Mouse (Mus musculus) erythroblast, embryonic 14.5 days (primary cell): Measurements from ENCODE around the gene Pgpep1l. TPM values are rescaled to one million over a fixed set of nuclear protein-coding genes. Genes with fewer than 3 reads are reported as not detected.

ENCODE experiments used
- H3K27me3 ChIP-seq: 2 replicates; pipeline ENCODE4 v1.6.1; 2012; ENCODE audit warnings: inconsistent platforms; ENCODE audit not compliant: control insufficient read depth
- H3K36me3 ChIP-seq: 2 replicates; pipeline ENCODE4 v1.6.1; 2012; ENCODE audit warnings: mild to moderate bottlenecking, inconsistent platforms; ENCODE audit not compliant: control insufficient read depth
- H3K4me1 ChIP-seq: 2 replicates; pipeline ENCODE4 v1.6.1; 2012; ENCODE audit warnings: inconsistent platforms; ENCODE audit not compliant: control insufficient read depth
- H3K4me3 ChIP-seq: replicated peaks from 2 replicates; pipeline ENCODE3; 2012; ENCODE audit warnings: moderate library complexity, mild to moderate bottlenecking, inconsistent platforms
- H3K9me3 ChIP-seq: 2 replicates; pipeline ENCODE4 v1.6.1; 2012; ENCODE audit warnings: low read length, inconsistent platforms, mixed read lengths; ENCODE audit not compliant: control insufficient read depth
- GATA1 ChIP-seq: IDR thresholded peaks from 2 replicates; pipeline ENCODE4 v1.6.1; 2012; ENCODE audit warnings: low read length, inconsistent platforms, mixed read lengths
- TAL1 ChIP-seq: IDR thresholded peaks from 3 replicates; pipeline ENCODE4 v1.6.1; 2012; ENCODE audit warnings: low read length, inconsistent platforms, mixed read lengths
- polyA plus RNA-seq: library from polyadenylated mRNA; stranded (reverse); fragments of >175 nt; gene quantifications from 2 replicates; pipeline ENCODE4 v1.2.3, GENCODE M21; 2012

The Pgpep1l gene
- polyA plus RNA-seq, 1 experiment, result not detected

GRCm38 (mm10) chr7:68266691-68267090 is 2.7 kb upstream of the Pgpep1l start:
- Histone ChIP-seq H3K9me3 (no peaks in the 10 kb centered on the region), H3K36me3 (no peaks in the 10 kb centered on the region), H3K4me3 (no peak overlapping the region), H3K4me1 (no peaks in the 10 kb centered on the region), H3K27me3 (peaks cover 25% of the 10 kb centered on the region)
- no peak for TF ChIP-seq GATA1
- TF ChIP-seq TAL1, result no peak

GRCm38 (mm10) chr7:68265391-68265790 is 1.4 kb upstream of the Pgpep1l start:
- Histone ChIP-seq H3K9me3 (no peaks in the 10 kb centered on the region), H3K27me3 (peaks cover 25% of the 10 kb centered on the region), H3K4me1 (no peaks in the 10 kb centered on the region), H3K4me3 (no peak overlapping the region), H3K36me3 (no peaks in the 10 kb centered on the region)
- no peak for TF ChIP-seq GATA1
- TF ChIP-seq TAL1, result no peak

GRCm38 (mm10) chr7:68264531-68264930 is 498 bp upstream of the Pgpep1l start:
- no peak for TF ChIP-seq TAL1
- TF ChIP-seq GATA1, result no peak
- no peaks in the 10 kb centered on the region for H3K36me3 ChIP-seq
- H3K4me1 ChIP-seq, result no peaks in the 10 kb centered on the region
- H3K4me3 ChIP-seq, result no peak overlapping the region
- no peaks in the 10 kb centered on the region for H3K9me3 ChIP-seq
- peaks cover 25% of the 10 kb centered on the region for H3K27me3 ChIP-seq

DNA sequence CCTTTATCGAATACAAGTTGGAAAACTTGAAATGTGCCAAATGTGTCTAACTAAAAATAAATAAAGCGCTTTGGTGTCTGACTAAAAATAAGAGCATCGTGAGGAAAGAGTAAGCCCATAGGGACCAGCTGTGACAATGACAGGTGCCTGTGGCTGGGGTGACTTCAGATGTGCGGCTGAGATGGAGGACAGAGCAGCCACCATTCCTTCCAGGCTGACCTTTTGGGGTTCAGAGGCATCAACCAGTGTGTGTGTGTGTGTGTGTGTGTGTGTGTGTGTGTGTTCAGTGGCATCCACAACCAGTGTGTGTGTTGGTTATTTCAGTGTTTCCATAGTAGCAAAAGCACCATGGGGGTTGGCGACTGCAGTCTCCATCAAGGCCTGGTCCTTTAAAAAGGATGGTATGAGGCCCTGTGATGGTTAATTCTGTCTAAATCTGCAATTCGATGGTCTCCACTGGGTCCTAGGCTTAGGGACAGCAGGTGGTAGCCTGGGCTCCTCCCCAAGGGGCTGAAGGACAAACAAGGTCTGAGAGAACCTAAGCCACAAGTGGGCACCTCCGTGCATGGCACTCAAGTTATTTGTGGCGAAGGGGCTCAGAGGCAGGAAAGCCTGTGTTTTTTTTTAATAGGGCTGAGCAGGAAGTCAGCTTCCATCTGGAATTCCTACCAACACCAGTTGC is 546 bp downstream of the Pgpep1l start:
- peaks cover 25% of the 10 kb centered on the region for H3K27me3 ChIP-seq
- H3K4me3 ChIP-seq, result no peak overlapping the region
- no peaks in the 10 kb centered on the region for H3K4me1 ChIP-seq
- H3K9me3 ChIP-seq, result no peaks in the 10 kb centered on the region
- no peak for TF ChIP-seq TAL1
- H3K36me3 ChIP-seq, result no peaks in the 10 kb centered on the region

DNA sequence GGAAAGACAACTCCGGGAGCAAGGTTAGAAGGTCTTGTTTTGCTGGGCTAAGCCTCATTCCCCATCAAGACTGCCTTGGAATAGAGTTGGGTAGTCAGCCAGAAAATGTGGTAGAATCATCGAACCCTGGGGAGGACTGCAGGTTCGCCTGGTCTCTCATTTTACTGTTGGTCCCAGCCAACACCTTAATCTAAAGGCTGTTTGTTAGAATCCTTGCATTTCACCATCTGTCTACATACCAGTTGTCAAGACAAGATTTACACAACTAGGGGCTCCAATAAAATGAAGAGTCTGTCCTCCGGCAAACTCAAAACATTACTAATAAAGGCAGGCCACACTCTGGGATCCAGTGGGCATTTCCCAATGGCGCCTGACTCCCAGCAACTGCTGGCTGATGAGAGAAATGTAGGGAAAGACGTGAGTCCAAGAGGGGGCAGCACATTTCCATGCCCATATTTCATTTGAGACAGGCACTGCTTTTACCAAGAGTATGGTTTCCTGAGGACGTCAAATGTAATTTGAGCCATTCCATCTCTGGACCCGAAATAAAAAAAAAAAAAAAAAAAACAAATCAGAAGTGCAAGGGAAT is 1.3 kb downstream of the Pgpep1l start:
- no peaks in the 10 kb centered on the region for H3K9me3 ChIP-seq
- no peak overlapping the region for H3K4me3 ChIP-seq
- no peak for TF ChIP-seq TAL1
- no peak for TF ChIP-seq GATA1
- no peaks in the 10 kb centered on the region for H3K4me1 ChIP-seq
- no peaks in the 10 kb centered on the region for H3K36me3 ChIP-seq
- H3K27me3 ChIP-seq, result peaks cover 25% of the 10 kb centered on the region

DNA sequence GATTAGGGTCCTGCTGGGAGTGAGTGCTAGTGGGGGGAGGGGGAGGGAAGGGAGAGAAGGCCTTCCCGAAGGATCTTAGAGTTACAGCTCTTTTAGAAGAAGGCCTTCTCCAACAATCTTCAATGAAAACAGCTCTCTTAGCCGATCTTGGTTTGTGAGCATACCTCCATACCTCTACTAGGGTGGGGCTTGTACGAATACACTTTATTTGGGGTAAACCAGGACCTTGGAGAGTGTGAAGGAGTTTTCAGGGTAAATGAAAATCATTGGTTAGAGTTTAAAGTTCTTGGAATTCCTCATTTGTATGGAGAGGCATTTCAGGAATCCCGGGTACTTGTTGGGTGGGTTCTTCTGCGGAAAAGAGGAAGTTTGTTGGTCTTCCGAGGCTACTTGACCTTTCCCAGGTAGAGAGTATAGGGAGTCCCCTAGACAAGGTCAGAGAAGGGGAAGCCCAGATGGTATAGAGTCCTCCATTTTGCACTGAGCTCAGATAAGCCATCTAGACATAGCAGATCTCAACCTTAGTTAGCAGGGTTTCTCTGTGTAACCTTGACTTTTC is 4.4 kb downstream of the Pgpep1l start:
- no peak for TF ChIP-seq GATA1
- TF ChIP-seq TAL1, result no peak
- no peaks in the 10 kb centered on the region for H3K36me3 ChIP-seq
- no peaks in the 10 kb centered on the region for H3K4me1 ChIP-seq
- no peaks in the 10 kb centered on the region for H3K9me3 ChIP-seq
- H3K4me3 ChIP-seq, result no peak overlapping the region
- H3K27me3 ChIP-seq, result peaks cover 13% of the 10 kb centered on the region

DNA sequence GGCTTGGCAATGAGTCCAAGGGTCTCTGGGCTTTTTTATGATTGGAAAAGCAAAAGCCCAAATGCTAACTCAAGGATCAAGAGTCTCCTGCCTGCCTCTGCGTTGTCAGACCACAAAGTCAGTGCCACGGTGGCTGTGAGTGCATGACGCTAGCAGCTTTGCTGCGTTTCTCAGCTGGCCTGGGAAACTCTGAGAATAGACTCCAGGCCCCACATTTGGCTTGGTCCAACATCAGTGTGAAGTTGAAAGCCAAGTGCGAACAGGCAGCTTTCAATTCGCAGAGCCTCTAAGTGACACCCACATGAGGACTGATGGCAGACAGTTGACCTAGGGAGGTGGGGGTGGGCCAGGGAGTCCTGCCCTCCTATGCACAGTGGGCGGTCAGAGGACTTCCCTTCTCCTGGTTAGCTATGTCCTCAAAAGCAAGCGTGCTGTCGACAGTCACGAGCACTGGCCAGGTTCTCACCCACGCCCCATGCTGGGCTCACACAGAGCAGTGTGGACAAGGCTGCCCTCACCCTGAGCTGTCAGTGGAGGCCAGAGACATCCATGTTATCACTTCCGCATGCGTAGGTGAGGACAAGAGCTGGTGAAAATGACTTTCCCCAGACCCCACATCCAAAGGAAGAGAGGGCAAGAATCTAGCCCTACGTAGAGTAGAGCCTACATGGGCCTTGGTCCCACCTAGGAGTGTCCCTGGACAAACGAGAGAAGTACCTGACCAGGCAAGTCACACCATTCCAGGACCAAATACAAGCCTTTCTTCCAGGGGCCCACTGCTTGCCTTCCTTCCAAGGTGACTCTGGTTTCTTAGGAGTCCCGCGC is 5.5 kb downstream of the Pgpep1l start:
- Histone ChIP-seq H3K9me3 (no peaks in the 10 kb centered on the region), H3K4me1 (no peaks in the 10 kb centered on the region), H3K27me3 (peaks cover 3% of the 10 kb centered on the region), H3K4me3 (no peak overlapping the region), H3K36me3 (no peaks in the 10 kb centered on the region)
- TF ChIP-seq GATA1, result no peak
- no peak for TF ChIP-seq TAL1

DNA sequence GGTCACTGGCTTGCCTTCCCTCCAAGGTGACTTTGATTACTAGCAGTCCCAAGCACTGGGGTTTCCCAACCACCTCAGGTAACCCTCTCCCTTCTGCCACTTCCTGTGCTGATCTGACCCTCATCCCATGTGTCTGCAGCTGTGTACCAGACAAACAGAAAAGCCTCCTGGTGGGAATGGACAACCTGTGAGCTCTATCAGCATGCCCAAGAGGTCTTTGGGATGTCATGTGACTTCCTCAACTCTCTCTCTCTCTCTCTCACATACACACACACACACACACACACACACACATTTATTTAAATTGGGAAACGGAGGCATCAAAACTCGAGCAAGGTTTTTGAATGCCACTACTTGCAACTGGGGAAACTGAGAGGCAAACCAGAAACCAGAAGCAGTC is 6.3 kb downstream of the Pgpep1l start:
- H3K36me3 ChIP-seq, result no peaks in the 10 kb centered on the region
- TF ChIP-seq TAL1, result no peak
- no peak for TF ChIP-seq GATA1
- H3K27me3 ChIP-seq, result no peaks in the 10 kb centered on the region
- H3K4me1 ChIP-seq, result no peaks in the 10 kb centered on the region
- H3K9me3 ChIP-seq, result no peaks in the 10 kb centered on the region
- H3K4me3 ChIP-seq, result no peak overlapping the region

GRCm38 (mm10) chr7:68250902-68251301 is 13.1 kb downstream of the Pgpep1l start:
- TF ChIP-seq GATA1 (no peak), TAL1 (no peak)
- H3K4me1 ChIP-seq, result no peaks in the 10 kb centered on the region
- no peak overlapping the region for H3K4me3 ChIP-seq

More at GRCm38 (mm10) chr7:68250902-68251301, 13.1 kb downstream of the Pgpep1l start:
- Histone ChIP-seq H3K27me3 (no peaks in the 10 kb centered on the region), H3K36me3 (no peaks in the 10 kb centered on the region), H3K9me3 (peaks cover 2% of the 10 kb centered on the region; the same call in 1 of the 2 replicates)
